Mouse (Mus musculus) midbrain, embryonic 14.5 days (tissue): ENCODE measurements around the gene 4930558K02Rik. TPM values are rescaled to one million over a fixed set of nuclear protein-coding genes. Genes with fewer than 3 reads are reported as not detected.

Experiments used
- ATAC-seq: fragments of 200-750 bp; cut with Nextera tagmentation; 2 replicates; pipeline ENCODE4 v1.8.0; 2017; ENCODE audit warnings: moderate number of reproducible peaks, moderate library complexity; ENCODE audit not compliant: low FRiP score, low TSS enrichment
- DNase-seq: peaks from one replicate; pipeline ENCODE4 v3.0.0-alpha.2; 2015
- H3K27ac ChIP-seq: fragments of 300-500 bp; sonication (generic); replicated peaks from 2 replicates; pipeline ENCODE4 v1.5.1; 2014; ENCODE audit warnings: mild to moderate bottlenecking, low read depth, low read length, moderate library complexity
- H3K27me3 ChIP-seq: fragments of 300-500 bp; sonication (generic); 2 replicates; pipeline ENCODE4 v1.6.1; 2014; ENCODE audit warnings: low read length, control low read depth, mixed read lengths; ENCODE audit not compliant: control insufficient read depth, insufficient read depth
- H3K36me3 ChIP-seq: fragments of 300-500 bp; sonication (generic); 2 replicates; pipeline ENCODE4 v1.6.1; 2014; ENCODE audit warnings: low read length, control low read depth; ENCODE audit not compliant: control insufficient read depth, insufficient read depth
- H3K4me1 ChIP-seq: fragments of 300-500 bp; sonication (generic); 2 replicates; pipeline ENCODE4 v1.6.1; 2014; ENCODE audit warnings: mild to moderate bottlenecking, antibody characterized with exemption, low read length, control low read depth; ENCODE audit not compliant: control insufficient read depth, insufficient read depth
- H3K4me2 ChIP-seq: fragments of 300-500 bp; sonication (generic); 2 replicates; pipeline ENCODE4 v1.6.1; 2014; ENCODE audit warnings: mild to moderate bottlenecking, low read length, moderate library complexity
- H3K4me3 ChIP-seq: fragments of 300-500 bp; sonication (generic); replicated peaks from 2 replicates; pipeline ENCODE4 v1.5.1; 2014; ENCODE audit warnings: low read depth, low read length
- H3K9ac ChIP-seq: fragments of 300-500 bp; sonication (generic); replicated peaks from 2 replicates; pipeline ENCODE4 v1.6.1; 2014; ENCODE audit warnings: mild to moderate bottlenecking, low read length, moderate library complexity
- H3K9me3 ChIP-seq: fragments of 300-500 bp; sonication (generic); 2 replicates; pipeline ENCODE4 v1.6.1; 2016; ENCODE audit warnings: low read length, control low read depth, mixed read lengths; ENCODE audit not compliant: control insufficient read depth
- WGBS: fragments of 180-500 bp; shearing (Covaris S2); extraction: QIAGEN DNeasy Blood & Tissue Kit; methylation state at CpG from one replicate; pipeline ENCODE4 v1.1.7; 2014; 5-methylcytosine and 5-hydroxymethylcytosine counted together
- polyA plus RNA-seq: library from polyadenylated mRNA; unstranded; fragments of >200 nt; fragmentation: Nextera tagmentation; extraction: Ambion mirVana; gene quantifications from 2 replicates; pipeline ENCODE4 v1.2.1, GENCODE M21; 2014

4930558K02Rik gene
- polyA plus RNA-seq, 1 experiment from 2014 or later = not detected

- no peak overlapping the region for H3K27ac ChIP-seq
- ATAC-seq (no peak), DNase-seq (no peak)
- no peak overlapping the region for H3K4me3 ChIP-seq
- H3K4me2 ChIP-seq = no peak overlapping the region
- no peaks in the 10 kb centered on the region for H3K9me3 ChIP-seq
- H3K27me3 ChIP-seq = no peaks in the 10 kb centered on the region
- no peak overlapping the region for H3K9ac ChIP-seq
- WGBS = 62% methylated on average over 14 of the region's 14 CpGs
- 0 out of 2 replicates have a peak, but pooled peaks cover 3% of the 10 kb centered on the region for H3K36me3 ChIP-seq
- peaks cover 16% of the 10 kb centered on the region for H3K4me1 ChIP-seq
Observed at GRCm38 (mm10) chr1:162003729-162004517, 24.5 kb upstream of the 4930558K02Rik start.

GRCm38 (mm10) chr1:162001328-162001727, 21.9 kb upstream of the 4930558K02Rik start:
- Histone ChIP-seq H3K4me1 (peaks cover 10% of the 10 kb centered on the region), H3K9me3 (no peaks in the 10 kb centered on the region), H3K4me2 (no peak overlapping the region), H3K36me3 (0 out of 2 replicates have a peak, but pooled peaks cover 3% of the 10 kb centered on the region), H3K9ac (no peak overlapping the region), H3K4me3 (no peak overlapping the region), H3K27me3 (no peaks in the 10 kb centered on the region), H3K27ac (no peak overlapping the region)
- ATAC-seq (no peak), DNase-seq (no peak)
- 83% methylated on average over 8 of the region's 8 CpGs for WGBS

GRCm38 (mm10) chr1:161999882-162000371, 20.5 kb upstream of the 4930558K02Rik start:
- no peaks in the 10 kb centered on the region for H3K27me3 ChIP-seq
- ATAC-seq (peak; percentile 85), DNase-seq (peak; percentile 94)
- 0 out of 2 replicates have a peak, but pooled peaks cover 3% of the 10 kb centered on the region for H3K36me3 ChIP-seq
- no peak overlapping the region for H3K9ac ChIP-seq
- H3K4me3 ChIP-seq = no peak overlapping the region
- no peak overlapping the region; the same call in 1 of the 2 replicates for H3K4me2 ChIP-seq
- peak overlapping the region; percentile 3; the same call in 1 of the 2 replicates for H3K27ac ChIP-seq
- WGBS = 2% methylated on average over 4 of the region's 4 CpGs
- H3K4me1 ChIP-seq = peaks cover 8% of the 10 kb centered on the region
- H3K9me3 ChIP-seq = no peaks in the 10 kb centered on the region

GRCm38 (mm10) chr1:161999338-161999737, 19.9 kb upstream of the 4930558K02Rik start:
- DNase-seq (no peak), ATAC-seq (no peak)
- Histone ChIP-seq H3K4me1 (0 out of 2 replicates have a peak, but pooled peaks cover 4% of the 10 kb centered on the region), H3K4me2 (no peak overlapping the region), H3K27ac (no peak overlapping the region; the same call in 1 of the 2 replicates), H3K4me3 (no peak overlapping the region), H3K9me3 (no peaks in the 10 kb centered on the region), H3K9ac (no peak overlapping the region), H3K36me3 (0 out of 2 replicates have a peak, but pooled peaks cover 3% of the 10 kb centered on the region), H3K27me3 (no peaks in the 10 kb centered on the region)
- WGBS = 46% methylated on average over 5 of the region's 5 CpGs

GRCm38 (mm10) chr1:161998781-161999180, 19.3 kb upstream of the 4930558K02Rik start:
- Histone ChIP-seq H3K27me3 (no peaks in the 10 kb centered on the region), H3K27ac (no peak overlapping the region), H3K9ac (no peak overlapping the region), H3K4me3 (no peak overlapping the region), H3K4me1 (no peaks in the 10 kb centered on the region), H3K4me2 (no peak overlapping the region), H3K36me3 (0 out of 2 replicates have a peak, but pooled peaks cover 3% of the 10 kb centered on the region), H3K9me3 (no peaks in the 10 kb centered on the region)
- DNase-seq (no peak), ATAC-seq (no peak)
- 76% methylated on average over 4 of the region's 4 CpGs for WGBS

- no peak overlapping the region for H3K4me2 ChIP-seq
- 95% methylated on average over 7 of the region's 7 CpGs for WGBS
- no peak overlapping the region for H3K27ac ChIP-seq
- no peak overlapping the region for H3K4me3 ChIP-seq
- no peaks in the 10 kb centered on the region for H3K27me3 ChIP-seq
- H3K9me3 ChIP-seq = no peaks in the 10 kb centered on the region
- ATAC-seq (no peak), DNase-seq (no peak)
- H3K36me3 ChIP-seq = no peaks in the 10 kb centered on the region
- no peak overlapping the region for H3K9ac ChIP-seq
- no peaks in the 10 kb centered on the region for H3K4me1 ChIP-seq
Observed at GRCm38 (mm10) chr1:161992389-161992788, 13.0 kb upstream of the 4930558K02Rik start.

GRCm38 (mm10) chr1:161991846-161992245, 12.4 kb upstream of the 4930558K02Rik start:
- WGBS = 95% methylated on average over 11 of the region's 11 CpGs
- Histone ChIP-seq H3K4me3 (no peak overlapping the region), H3K27me3 (no peaks in the 10 kb centered on the region), H3K4me1 (no peaks in the 10 kb centered on the region), H3K9ac (no peak overlapping the region), H3K36me3 (no peaks in the 10 kb centered on the region), H3K27ac (no peak overlapping the region), H3K4me2 (no peak overlapping the region), H3K9me3 (no peaks in the 10 kb centered on the region)
- DNase-seq (no peak), ATAC-seq (no peak)

- no peak for ATAC-seq
- peak; percentile 41 for DNase-seq
- Histone ChIP-seq H3K27ac (no peak overlapping the region), H3K4me1 (no peaks in the 10 kb centered on the region), H3K9ac (no peak overlapping the region), H3K36me3 (no peaks in the 10 kb centered on the region), H3K4me3 (no peak overlapping the region), H3K9me3 (no peaks in the 10 kb centered on the region), H3K4me2 (no peak overlapping the region), H3K27me3 (no peaks in the 10 kb centered on the region)
- 71% methylated on average over 10 of the region's 10 CpGs for WGBS
Observed at GRCm38 (mm10) chr1:161990684-161991578, 11.5 kb upstream of the 4930558K02Rik start.
